Mouse (Mus musculus) regulatory T cell (primary cell): ENCODE data around the gene Nt5c2.

ENCODE experiments used
- in situ Hi-C: fragments of 300-600 bp; cut with MboI, MseI; formaldehyde crosslinking; loops from one replicate; pipeline ENCODE4 v1.15.1; 2025; ENCODE audit warnings: high pct_unique_total_duplicates

The Nt5c2 gene

DNA sequence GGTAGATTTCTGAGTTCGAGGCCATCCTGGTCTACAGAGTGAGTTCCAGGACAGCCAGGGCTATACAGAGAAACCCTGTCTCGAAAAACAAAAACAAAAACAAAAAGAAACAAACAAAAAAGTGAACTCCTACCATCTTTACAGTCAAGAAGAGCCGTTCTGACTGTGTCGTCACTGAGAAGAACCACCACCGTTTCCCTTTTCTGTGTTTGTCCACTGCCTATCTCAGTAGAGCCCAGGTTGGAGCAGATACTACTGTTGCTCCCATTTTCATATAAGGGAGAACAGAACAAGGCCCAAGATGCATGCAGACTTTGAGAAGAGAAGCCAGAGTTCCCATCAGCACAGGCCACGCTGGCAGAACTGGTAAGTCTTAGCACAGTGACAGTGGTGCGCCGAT, 124.3 kb downstream of the Nt5c2 start:
- in situ Hi-C loops = no loop called here

DNA sequence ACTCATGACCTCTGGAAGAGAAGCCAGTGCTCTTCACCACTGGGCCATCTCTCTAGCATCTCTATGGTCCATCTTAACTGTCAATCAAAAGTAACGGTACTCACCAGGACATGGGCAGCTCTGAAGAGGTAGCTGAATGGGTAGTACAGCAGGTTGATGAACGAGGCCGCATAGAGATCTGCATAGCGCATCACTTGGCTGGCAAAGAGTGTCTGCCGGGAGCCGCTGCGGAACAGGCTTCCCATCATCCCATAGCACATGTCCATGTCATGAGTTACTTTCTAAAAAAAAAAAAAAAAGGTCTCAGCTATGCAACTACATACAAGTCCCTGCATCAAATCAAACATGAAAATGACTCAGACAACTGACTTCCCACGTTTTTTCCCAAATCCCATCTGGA, 125.3 kb downstream of the Nt5c2 start:
- in situ Hi-C loops = no loop called here

- in situ Hi-C loops = no loop called here
Measured at GRCm38 (mm10) chr19:46887811-46888527, 127.0 kb downstream of the Nt5c2 start.

DNA sequence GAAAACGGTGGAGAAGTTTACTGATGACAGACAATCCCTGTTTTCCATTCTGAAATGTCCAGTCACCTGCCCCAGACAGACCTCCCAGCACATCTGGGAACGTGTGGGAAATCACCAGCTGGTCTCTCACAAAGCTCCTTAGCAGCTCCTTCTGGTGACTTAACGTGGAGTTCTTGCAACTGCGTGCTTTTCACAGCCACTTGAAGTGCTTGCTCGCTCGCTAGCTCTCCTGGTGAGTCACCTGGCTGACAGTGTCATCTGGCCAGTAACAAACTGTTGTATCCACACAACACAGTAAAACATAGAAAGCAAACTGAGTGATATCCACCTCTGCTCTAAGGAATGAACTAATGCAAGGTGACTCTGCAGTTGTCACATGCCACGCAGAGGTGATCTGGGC, 128.1 kb downstream of the Nt5c2 start:
- in situ Hi-C loops = no loop called here

DNA sequence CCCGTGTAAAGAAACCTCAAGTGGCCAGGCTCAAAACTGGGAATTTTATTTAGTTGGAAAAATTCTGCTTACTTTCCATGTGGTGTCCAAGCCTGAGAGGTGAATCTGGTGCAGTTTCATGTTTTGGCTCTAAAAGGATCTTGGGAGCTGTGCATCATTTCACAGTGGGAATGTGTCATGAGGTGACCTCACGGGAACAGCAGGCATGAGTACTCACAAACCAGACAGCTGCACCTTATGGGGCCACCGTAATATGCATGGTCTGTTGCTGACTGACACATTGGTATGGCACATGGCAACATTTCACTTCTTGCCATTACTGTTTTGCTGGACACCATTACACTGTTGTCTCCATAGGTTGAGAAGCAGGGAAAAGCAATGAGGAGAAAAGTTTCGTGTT, 129.6 kb downstream of the Nt5c2 start:
- in situ Hi-C loops = no loop called here

DNA sequence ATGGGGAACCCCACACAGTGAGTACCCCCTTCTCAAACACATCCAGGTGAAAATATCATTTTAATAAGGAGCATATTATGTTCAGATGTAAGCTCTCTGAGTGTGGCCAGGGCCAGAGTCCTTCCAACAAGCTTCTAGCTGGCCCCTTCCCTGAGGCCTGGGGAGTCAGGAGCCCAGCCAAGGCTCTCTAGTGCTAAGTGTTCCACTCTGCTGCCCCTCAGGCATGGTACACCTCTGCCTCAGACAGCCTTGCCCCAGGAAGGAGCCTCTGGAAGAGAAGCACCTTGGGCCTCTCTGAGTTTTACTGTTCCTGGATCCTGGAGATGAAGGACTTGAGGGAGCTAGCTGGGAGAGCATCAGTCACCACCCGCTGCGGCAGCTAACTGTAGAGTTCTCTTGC, 135.1 kb downstream of the Nt5c2 start:
- in situ Hi-C loops = loop anchor here (5.0 kb wide), 2 partner anchors 77 to 117 kb away; no protein-coding TSS in a partner anchor

GRCm38 (mm10) chr19:46878346-46878745, 136.6 kb downstream of the Nt5c2 start:
- in situ Hi-C loops = loop anchor here (5.0 kb wide), 1 partner anchor 79 kb away; no protein-coding TSS in a partner anchor

- in situ Hi-C loops = loop anchor here (5.0 kb wide), 1 partner anchor 79 kb away; no protein-coding TSS in a partner anchor
Measured at GRCm38 (mm10) chr19:46877886-46878285, 137.1 kb downstream of the Nt5c2 start.

DNA sequence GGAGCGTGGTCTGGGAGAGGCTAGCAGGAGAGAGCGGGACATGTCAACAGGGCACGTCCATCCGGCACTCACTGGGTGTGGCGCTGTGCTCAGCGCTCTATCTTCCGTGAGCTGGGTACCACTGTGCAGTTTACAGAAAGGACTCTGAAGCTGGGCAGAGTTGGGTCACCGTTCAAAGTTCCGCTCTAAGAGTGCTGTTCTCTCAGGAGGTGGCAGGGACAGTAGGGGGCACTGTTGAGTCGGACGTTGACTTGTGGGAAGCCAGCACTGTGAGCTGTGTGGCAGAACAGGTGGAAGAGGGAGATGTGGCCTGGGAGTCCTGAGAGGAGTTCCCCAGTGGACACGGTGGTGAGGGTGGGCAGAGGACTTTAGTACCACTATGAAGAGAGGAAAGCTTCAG, 139.2 kb downstream of the Nt5c2 start:
- in situ Hi-C loops = loop anchor here (5.0 kb wide), 1 partner anchor 82 kb away; no protein-coding TSS in a partner anchor

GRCm38 (mm10) chr19:46873924-46874323, 141.0 kb downstream of the Nt5c2 start:
- in situ Hi-C loops = no loop called here

DNA sequence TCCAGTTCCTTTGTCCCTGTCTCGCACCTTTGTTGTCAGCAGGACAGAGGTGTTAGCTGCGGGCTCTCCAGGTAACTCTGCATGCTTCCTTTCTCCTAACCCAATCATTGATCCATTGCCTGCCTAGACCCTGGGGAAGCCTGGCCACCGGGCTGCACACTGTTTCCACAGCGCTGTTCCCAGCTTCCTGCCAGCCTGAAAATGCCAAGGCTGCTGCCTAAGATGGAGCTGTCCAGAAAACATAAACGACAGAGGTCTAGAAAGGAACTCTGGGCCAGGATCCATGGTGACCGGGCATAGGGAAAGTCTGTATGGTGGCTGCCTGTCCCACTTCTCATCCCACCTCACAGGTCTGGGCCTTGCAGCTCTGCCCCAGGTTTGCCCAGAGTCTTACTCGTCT, 143.3 kb downstream of the Nt5c2 start:
- in situ Hi-C loops = no loop called here

GRCm38 (mm10) chr19:46871096-46871495, 143.9 kb downstream of the Nt5c2 start:
- in situ Hi-C loops = no loop called here

GRCm38 (mm10) chr19:46869526-46869925, 145.4 kb downstream of the Nt5c2 start:
- in situ Hi-C loops = loop anchor here (5.0 kb wide), 1 partner anchor 107 kb away; the partner anchor contains the start of gene Cnnm2

DNA sequence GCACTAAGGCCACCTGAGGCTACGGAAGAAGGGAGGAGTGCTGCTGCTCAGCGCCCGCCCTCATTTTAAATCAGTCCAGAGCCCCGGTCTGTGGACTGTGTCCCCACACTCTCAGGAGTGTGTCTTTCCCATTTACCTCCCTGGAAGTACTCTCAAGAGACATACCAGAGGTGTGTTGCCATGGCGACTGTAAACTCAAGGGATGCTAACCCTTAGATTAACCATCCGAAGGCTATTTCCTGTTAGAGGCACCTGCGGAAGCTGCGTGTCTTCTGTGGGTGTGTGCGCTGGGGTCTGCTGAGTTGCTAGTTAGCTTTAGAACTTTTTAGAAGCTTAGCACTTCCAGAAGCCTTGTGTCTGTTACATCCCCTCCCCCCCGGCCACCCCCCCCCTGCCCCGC, 145.9 kb downstream of the Nt5c2 start:
- in situ Hi-C loops = loop anchor here (5.0 kb wide), 1 partner anchor 107 kb away; the partner anchor contains the start of gene Cnnm2

DNA sequence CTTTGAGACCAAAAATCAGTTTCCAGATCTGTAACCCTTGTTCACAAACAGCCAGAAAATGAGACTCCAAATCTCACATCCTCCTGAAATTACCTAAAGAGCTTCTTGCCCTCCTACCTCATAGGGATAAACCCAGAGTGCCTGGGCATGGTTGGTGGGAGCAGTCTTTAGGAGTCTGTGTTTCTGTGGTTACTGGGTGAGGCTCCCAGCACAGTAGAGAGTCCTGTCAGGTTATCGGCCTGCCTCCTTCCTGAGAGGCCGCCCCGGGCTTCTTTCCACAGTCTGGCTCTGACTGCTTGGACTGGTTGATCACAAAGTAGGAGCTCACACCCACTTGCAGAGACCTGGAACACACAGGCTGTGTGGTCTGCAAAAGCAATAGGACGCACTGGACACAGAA, 149.6 kb downstream of the Nt5c2 start:
- in situ Hi-C loops = loop anchor here (5.0 kb wide), 1 partner anchor 103 kb away; the partner anchor contains the start of gene Cnnm2

- in situ Hi-C loops = loop anchor here (5.0 kb wide), 1 partner anchor 103 kb away; the partner anchor contains the start of gene Cnnm2
Measured at GRCm38 (mm10) chr19:46864731-46865331, 150.1 kb downstream of the Nt5c2 start.

DNA sequence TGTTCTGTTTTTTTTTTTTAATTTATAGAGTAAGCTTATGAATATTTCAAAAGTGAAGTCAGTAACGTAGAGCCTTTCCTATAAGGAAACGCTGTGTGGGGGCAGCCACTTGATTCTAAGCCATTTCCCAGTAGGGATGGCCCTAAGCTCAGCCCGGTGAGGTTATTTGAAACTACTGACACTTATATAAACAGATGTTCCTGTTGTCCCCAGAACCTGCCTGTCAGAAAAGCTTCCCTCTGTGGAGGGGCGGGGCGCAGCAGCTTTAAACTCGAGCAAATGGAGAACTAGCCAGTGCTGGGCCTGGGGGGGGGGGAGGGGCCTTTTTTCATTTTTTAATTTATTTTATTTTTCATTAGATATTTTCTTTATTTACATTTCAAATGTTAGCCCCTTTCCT, 150.9 kb downstream of the Nt5c2 start:
- in situ Hi-C loops = no loop called here

- in situ Hi-C loops = no loop called here
Measured at GRCm38 (mm10) chr19:46863236-46863927, 151.6 kb downstream of the Nt5c2 start.

GRCm38 (mm10) chr19:46862556-46862955, 152.4 kb downstream of the Nt5c2 start:
- in situ Hi-C loops = no loop called here

DNA sequence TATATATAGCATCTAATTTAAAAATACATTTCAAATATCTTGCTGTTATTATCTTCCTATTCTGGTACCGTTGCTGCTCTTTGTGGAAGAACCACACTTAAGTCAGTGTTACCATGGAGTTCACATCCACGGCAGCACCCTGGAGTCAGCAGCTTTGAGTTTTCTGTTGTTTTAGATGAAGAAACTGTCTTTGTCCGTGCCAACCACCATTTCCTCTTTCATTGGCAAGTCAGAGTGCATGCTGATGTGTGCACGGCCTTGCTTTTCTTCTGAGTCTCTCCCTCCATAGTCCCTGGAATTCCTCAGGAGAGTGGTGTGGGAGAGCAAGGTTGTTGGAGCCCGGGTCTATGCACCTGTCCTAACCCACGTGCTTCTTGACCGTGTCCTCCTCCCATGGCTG, 156.8 kb downstream of the Nt5c2 start:
- in situ Hi-C loops = no loop called here

DNA sequence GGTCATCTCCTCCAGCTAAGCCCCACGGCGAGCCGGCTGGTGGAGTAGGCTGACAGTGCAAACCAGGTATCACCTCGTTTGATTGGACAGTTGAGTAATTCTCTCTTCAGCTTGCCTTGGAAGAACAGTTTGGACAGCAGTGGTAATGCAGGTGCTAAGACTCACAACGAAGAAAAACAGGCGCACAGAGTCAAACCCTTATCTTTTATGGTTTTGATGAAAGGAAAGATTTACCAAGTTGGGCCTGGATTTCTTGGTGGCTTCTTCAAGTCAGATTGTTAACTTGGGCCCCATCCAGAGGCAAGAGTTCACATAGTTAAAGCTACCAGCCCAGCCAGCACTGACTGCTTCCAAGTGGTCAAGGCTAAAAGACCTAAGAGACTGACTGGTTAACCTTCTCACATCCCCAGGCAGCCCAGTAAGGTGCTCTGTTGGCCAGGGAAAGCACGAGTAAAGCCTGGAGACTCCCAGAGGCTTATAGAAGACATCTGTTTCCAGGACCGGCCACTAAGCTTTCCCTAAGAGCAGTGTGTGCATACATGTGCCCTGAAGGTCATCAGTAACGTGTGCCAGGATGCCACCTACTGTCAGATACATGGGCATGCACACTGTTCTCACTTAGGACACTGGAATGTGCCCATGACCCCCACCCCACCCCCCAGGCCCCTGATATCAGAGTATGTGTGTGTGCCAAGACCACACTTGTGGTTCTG, 157.5 kb downstream of the Nt5c2 start:
- in situ Hi-C loops = no loop called here

DNA sequence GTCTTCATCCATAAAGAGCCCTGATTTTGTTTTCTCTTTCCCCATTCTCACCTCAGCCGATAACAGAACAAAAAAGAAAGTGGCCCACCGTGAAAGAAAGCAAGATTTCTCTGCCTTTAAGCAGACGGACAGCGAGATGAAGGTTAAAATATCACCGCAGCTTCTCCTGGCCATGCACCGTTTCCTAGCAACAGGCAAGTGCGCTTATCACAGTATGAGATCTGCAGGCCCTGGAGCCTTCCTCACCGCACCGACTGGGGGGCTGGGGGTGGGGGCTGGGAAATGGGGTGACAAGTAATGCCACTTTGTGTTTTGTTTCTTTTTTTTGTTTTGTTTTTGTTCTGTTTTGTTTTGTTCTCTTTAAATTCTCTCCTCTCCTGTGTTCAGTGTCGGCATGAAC, 158.2 kb downstream of the Nt5c2 start:
- in situ Hi-C loops = no loop called here
